Mouse (Mus musculus) bone marrow macrophage, adult 2 months (primary cell): ENCODE measurements around the gene Papolb.

ENCODE experiments used
- CTCF ChIP-seq: IDR thresholded peaks from 2 replicates; pipeline ENCODE4 v1.5.1; 2012; ENCODE audit warnings: low read depth, mild to moderate bottlenecking, low read length, moderate library complexity
- POLR2A ChIP-seq: IDR thresholded peaks from 2 replicates; pipeline ENCODE4 v1.6.1; 2012; ENCODE audit warnings: mild to moderate bottlenecking, low read depth, low read length, borderline replicate concordance

DNA sequence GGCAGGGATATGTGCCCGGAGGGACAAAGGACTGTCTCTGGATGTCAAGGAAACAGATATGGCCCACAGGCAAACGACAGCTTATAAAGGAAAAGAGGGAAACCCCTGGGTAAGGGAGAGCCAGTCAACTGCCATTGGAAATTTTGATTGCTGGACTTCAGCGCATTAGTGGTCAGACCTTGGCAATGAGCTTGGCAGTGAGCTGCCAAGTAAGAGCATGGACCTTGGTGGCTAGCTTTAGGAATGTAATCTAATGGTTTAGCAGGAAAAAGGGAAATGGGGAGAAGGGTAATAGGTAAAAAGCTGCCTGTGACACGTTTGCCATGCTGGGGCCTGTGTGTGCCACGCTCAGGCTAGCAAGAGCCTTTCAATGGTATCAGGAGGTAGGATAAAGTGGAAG lies 26.0 kb upstream of the Papolb start:
- no peak for TF ChIP-seq CTCF
- TF ChIP-seq POLR2A = no peak
